Mouse (Mus musculus): ENCODE results near the gene Ust. TPM values are rescaled to one million over a fixed set of nuclear protein-coding genes. Genes with fewer than 3 reads are reported as not detected.

Ust gene
- polyA plus RNA-seq, 1 experiment from 2014 or later, result 2.8 TPM

DNA sequence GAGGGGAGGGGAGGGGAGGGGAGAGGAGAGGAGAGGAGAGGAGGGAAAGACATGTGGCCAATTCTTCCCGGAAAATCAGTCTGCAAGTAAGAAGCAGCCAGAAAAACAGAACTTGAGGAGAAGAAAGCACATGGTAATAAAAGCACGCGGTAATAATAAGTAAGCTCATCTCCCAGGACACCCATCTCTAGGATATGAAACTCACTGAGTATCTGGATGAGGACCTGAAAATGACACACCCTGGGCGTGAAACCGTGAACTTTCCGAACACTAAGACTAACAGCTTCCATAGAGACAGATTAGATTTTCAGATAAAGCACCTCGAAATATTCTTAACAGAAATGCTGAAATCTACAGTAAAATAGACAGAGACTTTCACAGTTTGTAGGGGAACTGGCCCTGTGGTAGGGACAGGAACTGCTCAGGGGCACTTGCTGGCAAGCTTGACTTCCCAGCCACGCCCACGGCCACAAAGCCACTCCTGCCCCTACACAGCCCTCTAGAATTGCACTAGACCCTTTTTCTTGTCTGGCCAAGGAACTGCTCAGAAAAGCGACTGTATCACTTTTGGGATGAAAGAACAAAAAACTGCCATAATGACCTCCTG, 148.6 kb downstream of the Ust start:
- Histone ChIP-seq H3K27me3 (ENCODE audit: insufficient read depth, poor library complexity, severe bottlenecking) (no peaks in the 10 kb centered on the region), H3K4me3 (no peak overlapping the region), H3K9me3 (no peaks in the 10 kb centered on the region), H3K27ac (no peak overlapping the region), H3K4me1 (no peaks in the 10 kb centered on the region), H3K36me3 (no peaks in the 10 kb centered on the region)
- WGBS, result 78% methylated on average over 10 of the region's 10 CpGs
- DNase-seq (ENCODE audit: low spot score), result no peak

DNA sequence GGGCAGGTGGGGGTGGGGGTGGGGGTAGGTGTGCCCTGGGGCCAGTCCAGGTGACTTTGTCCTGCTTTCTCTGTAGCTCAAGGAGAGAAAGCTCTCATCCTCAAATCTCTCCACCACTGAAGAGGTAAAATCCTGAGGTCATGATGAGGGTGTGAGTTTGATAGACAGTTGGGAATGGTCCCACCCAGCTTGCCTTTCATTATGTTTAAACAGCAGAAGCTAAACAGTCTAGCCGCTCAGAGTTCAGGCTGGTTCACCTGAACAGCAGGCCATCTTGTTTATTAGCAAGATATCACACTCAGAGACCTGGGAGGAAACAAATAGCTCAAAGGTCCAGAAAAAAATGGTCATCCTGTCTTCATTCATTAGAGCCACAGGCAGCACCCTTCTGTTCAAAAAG, 152.8 kb downstream of the Ust start:
- Histone ChIP-seq H3K36me3 (no peaks in the 10 kb centered on the region), H3K9me3 (no peaks in the 10 kb centered on the region), H3K4me1 (no peaks in the 10 kb centered on the region), H3K4me3 (no peak overlapping the region), H3K27ac (no peak overlapping the region), H3K27me3 (ENCODE audit: insufficient read depth, poor library complexity, severe bottlenecking) (no peaks in the 10 kb centered on the region)
- DNase-seq (ENCODE audit: low spot score), result no peak
- WGBS, result 59% methylated on average over 1 of the region's 1 CpGs

DNA sequence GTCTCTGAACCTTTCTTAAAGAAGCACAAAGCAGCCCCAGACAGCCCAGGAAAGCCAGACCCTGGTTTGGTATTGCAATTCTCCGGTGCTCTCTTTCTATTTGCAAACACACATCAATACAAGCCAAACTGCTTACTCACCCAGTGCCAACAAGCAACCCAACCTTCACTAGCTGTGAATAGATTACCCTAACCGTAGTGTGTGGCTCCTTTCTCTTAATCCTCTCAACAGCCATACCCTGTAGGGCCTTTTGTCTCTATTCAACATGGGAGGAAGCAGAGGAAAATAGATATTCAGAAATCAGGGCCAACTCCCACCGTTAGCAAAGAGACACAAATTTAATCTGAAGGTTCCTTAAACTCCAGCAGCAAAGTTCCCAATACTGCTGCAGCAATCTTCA, 154.4 kb downstream of the Ust start:
- no peak for DNase-seq (ENCODE audit: low spot score)
- H3K27ac ChIP-seq, result no peak overlapping the region
- H3K9me3 ChIP-seq, result no peaks in the 10 kb centered on the region
- 59% methylated on average over 3 of the region's 3 CpGs for WGBS
- no peaks in the 10 kb centered on the region for H3K36me3 ChIP-seq
- H3K27me3 ChIP-seq (ENCODE audit: insufficient read depth, poor library complexity, severe bottlenecking), result no peaks in the 10 kb centered on the region
- no peaks in the 10 kb centered on the region for H3K4me1 ChIP-seq
- no peak overlapping the region for H3K4me3 ChIP-seq

DNA sequence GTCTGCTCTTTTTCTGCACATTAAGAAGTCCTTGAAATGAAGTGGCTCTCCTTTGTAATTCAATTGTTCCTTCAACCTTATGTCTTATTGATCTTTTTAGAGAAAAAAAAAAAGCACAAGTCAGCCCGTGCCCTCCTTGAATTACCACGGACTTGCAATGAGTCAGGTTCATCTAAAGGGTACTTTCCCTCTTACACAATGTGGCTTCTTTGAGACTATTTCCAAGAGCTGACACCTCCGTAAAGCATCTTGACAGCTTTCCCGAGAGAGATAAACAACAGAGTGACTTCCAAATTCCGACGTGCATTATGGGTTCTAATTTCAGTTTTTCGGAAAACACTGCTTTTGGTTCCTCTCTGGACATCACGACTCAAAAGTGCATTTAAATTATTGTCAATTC, 155.3 kb downstream of the Ust start:
- no peaks in the 10 kb centered on the region for H3K36me3 ChIP-seq
- H3K4me3 ChIP-seq, result no peak overlapping the region
- WGBS, result 61% methylated on average over 8 of the region's 8 CpGs
- H3K4me1 ChIP-seq, result 0 out of 2 replicates have a peak, but pooled peaks cover 3% of the 10 kb centered on the region
- no peaks in the 10 kb centered on the region for H3K9me3 ChIP-seq
- H3K27me3 ChIP-seq (ENCODE audit: insufficient read depth, poor library complexity, severe bottlenecking), result no peaks in the 10 kb centered on the region
- no peak for DNase-seq (ENCODE audit: low spot score)
- H3K27ac ChIP-seq, result no peak overlapping the region

DNA sequence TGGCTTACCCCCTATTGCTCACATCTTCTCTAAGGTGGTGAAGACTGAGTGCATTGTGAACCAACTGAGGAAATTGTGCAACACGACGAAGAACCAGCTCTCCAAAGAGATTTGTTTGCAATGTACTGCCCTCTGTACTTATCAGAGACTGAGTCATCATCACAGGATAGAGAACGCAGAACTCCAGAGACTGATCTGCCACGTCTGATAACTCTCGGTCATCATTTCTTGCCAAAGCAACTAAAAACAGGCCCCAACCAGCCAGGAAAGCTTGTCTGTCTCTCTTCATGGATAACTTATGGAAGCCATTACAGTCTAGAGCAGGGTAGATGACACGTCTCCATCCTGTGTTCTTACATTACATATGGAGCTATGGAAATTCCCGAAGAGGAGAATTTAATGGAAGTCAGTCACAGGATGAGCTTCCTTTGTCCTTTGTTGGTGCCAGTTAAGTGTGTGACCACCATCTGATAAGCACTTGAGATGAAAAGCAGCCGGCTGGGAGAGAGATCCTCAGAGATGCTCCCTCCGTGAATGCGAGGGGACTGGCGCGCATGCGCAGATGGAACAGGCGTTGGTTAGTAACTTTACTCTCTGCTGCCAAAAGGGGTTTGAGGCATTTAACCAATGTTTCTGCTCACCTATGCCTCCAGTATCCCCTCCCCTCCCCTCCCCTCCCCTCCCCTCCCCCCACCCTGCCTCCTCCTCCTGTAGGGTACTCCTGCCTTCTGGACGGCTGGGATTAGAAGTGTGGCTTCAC, 160.2 kb downstream of the Ust start:
- Histone ChIP-seq H3K9me3 (no peaks in the 10 kb centered on the region), H3K27me3 (ENCODE audit: insufficient read depth, poor library complexity, severe bottlenecking) (no peaks in the 10 kb centered on the region), H3K36me3 (no peaks in the 10 kb centered on the region), H3K4me3 (no peak overlapping the region), H3K27ac (no peak overlapping the region), H3K4me1 (0 out of 2 replicates have a peak, but pooled peaks cover 3% of the 10 kb centered on the region)
- no peak for DNase-seq (ENCODE audit: low spot score)
- 61% methylated on average over 15 of the region's 15 CpGs for WGBS

DNA sequence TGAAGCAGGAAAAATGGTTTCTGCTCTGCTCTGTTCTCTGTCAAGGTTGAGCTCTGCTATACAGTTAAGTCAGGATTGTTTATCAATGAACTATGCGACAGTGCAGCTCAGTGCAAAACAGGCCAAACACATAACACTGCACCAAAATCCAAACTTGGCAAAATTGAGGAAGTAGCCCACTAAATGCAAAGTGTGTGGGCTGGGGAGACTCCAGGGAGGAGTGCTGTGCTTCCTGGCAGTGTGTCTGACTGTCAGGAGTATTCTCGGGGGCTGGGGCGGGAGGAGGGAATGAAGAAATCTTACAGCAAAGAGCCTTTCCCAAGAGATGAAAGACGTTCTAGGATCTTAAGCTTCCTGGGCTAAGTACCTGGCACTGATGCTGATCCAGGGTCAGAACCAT, 165.1 kb downstream of the Ust start:
- H3K36me3 ChIP-seq, result no peaks in the 10 kb centered on the region
- H3K4me1 ChIP-seq, result no peaks in the 10 kb centered on the region
- 76% methylated on average over 4 of the region's 4 CpGs for WGBS
- no peaks in the 10 kb centered on the region for H3K27me3 ChIP-seq (ENCODE audit: insufficient read depth, poor library complexity, severe bottlenecking)
- no peak for DNase-seq (ENCODE audit: low spot score)
- H3K4me3 ChIP-seq, result no peak overlapping the region
- no peaks in the 10 kb centered on the region for H3K9me3 ChIP-seq
- no peak overlapping the region for H3K27ac ChIP-seq

DNA sequence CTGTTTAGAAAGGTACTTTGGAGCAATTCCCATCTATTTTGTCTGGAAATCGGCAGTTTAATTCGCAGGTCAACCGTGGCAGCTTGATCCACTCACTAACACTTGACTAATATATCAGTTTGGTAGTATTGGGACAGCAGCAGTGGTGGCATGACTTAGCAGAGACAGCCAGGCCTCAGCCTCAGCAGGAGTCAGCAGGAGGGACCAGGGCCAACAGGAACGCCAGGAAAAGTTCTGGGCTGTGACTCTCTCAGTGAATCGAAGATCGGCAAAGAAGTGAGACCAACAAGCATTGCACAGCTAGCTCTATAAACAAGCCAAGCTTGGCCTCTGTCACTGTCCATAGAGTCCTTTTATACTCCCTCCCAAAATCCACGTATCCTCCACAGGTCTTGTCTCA, 168.0 kb downstream of the Ust start:
- 95% methylated on average over 7 of the region's 7 CpGs for WGBS
- Histone ChIP-seq H3K36me3 (no peaks in the 10 kb centered on the region), H3K9me3 (no peaks in the 10 kb centered on the region)

DNA sequence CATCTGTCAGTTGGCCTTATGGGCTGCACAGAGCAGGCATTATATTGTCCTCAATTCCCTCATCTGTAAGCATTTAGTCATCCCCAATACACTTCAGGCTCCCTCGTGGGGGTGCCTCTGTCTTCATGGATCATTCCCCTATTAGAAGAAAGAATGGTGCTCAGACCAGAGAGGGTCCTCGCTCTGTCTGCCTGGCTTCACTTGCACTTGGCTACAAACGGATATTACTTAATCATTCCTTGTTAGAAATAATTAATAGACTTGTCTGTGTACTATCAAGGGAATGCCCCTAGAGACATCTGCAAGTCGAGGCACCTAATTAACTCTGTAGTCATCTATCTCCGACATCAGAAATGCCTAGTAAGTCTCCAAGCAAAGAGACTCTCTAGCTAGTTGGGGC, 171.1 kb downstream of the Ust start:
- Histone ChIP-seq H3K4me1 (no peaks in the 10 kb centered on the region), H3K9me3 (no peaks in the 10 kb centered on the region), H3K36me3 (no peaks in the 10 kb centered on the region), H3K27me3 (ENCODE audit: insufficient read depth, poor library complexity, severe bottlenecking) (no peaks in the 10 kb centered on the region), H3K4me3 (no peak overlapping the region), H3K27ac (no peak overlapping the region)
- 74% methylated on average over 5 of the region's 5 CpGs for WGBS
- DNase-seq (ENCODE audit: low spot score), result no peak

More for the DNA sequence above, 168.0 kb downstream of the Ust start:
- H3K27ac ChIP-seq, result no peak overlapping the region
- DNase-seq (ENCODE audit: low spot score), result no peak
- no peak overlapping the region for H3K4me3 ChIP-seq
- H3K27me3 ChIP-seq (ENCODE audit: insufficient read depth, poor library complexity, severe bottlenecking), result no peaks in the 10 kb centered on the region
- H3K4me1 ChIP-seq, result no peaks in the 10 kb centered on the region

DNA sequence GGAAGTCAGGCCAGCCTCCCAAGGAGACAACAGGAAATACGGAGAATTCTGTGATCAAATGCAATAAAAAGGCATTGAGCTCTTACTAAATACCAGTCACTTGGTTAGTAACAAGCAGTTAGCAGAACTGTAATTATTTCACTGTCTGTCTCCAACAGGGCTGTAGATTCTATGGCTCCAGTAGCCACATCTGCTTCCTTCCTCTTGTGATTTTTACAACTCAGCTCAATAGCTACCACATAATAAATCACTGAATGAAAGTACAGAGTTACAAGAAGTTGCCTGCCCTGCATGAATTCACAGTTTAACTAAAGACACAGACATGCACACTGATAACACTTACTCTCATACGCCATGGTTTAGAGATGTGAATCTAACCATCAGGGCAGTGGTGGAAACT, 176.1 kb downstream of the Ust start:
- Histone ChIP-seq H3K4me3 (no peak overlapping the region), H3K9me3 (no peaks in the 10 kb centered on the region)
- WGBS, result 80% methylated on average over 2 of the region's 2 CpGs

DNA sequence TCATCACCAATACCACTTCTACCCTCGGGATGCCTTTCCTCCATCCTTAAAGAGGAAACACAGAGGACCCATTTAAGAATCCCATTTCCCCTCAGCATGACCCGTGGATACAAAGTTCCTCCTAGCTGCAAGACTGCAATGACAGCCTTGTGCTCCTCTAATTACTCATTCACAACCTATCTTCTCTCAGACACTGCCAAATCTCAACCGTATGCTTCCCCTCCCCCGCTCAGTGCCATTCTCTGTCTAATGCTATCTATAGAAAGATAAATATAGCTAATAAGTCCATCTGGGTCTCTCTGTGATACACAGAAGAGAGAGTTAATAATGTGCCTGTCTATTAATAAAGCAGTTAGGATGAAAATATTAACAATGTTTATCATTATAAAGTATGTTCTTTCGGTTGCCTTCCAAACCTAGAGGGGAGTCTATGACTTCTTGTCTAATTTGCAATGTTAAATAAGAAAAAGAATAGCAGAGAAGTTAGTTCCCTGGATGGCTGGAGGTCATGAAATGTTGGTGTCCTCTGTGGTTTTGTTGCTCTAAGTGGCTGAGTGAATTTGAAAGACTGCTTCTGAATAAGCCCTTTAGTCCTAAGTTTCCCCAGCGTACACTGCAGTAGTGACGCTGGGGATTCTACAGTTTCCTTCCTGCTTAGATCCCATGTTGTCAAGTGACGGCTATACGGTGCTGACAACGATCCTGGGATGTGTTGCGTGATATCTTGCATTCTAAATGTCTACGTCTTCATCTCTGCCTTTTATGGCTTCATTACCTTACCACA, 178.8 kb downstream of the Ust start:
- WGBS, result 65% methylated on average over 12 of the region's 12 CpGs
- H3K36me3 ChIP-seq, result no peaks in the 10 kb centered on the region
- no peak overlapping the region for H3K4me3 ChIP-seq
- H3K27ac ChIP-seq, result no peak overlapping the region
- DNase-seq (ENCODE audit: low spot score), result peak; percentile 63
- no peaks in the 10 kb centered on the region for H3K9me3 ChIP-seq
- H3K27me3 ChIP-seq (ENCODE audit: insufficient read depth, poor library complexity, severe bottlenecking), result no peaks in the 10 kb centered on the region
- peaks cover 4% of the 10 kb centered on the region for H3K4me1 ChIP-seq

More for the DNA sequence above, 176.1 kb downstream of the Ust start:
- Histone ChIP-seq H3K4me1 (peaks cover 4% of the 10 kb centered on the region), H3K27ac (no peak overlapping the region), H3K27me3 (ENCODE audit: insufficient read depth, poor library complexity, severe bottlenecking) (no peaks in the 10 kb centered on the region), H3K36me3 (no peaks in the 10 kb centered on the region)
- DNase-seq (ENCODE audit: low spot score), result no peak

DNA sequence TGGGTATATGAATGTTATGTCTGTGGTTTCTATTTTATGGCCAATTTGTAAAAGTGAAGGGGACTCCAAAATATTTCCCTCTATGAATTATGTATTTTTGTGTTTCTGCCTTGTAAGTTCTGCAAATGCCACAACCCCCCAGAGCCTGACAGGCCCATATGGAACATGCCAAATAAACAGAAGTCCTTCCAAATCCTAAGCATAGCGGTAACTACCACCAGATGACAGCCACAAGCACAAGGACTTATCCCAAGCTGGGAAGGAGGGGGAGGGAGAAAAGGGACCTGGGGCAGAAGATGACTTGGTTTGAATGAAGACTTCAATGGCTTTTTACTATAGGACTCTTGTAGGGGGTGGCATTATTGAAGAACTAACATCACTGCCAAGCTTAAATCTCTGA, 182.0 kb downstream of the Ust start:
- H3K9me3 ChIP-seq, result no peaks in the 10 kb centered on the region
- no peaks in the 10 kb centered on the region for H3K36me3 ChIP-seq
- H3K27me3 ChIP-seq (ENCODE audit: insufficient read depth, poor library complexity, severe bottlenecking), result no peaks in the 10 kb centered on the region
- WGBS, result 81% methylated on average over 1 of the region's 1 CpGs
- H3K4me3 ChIP-seq, result no peak overlapping the region
- DNase-seq (ENCODE audit: low spot score), result peak; percentile 39
- H3K27ac ChIP-seq, result no peak overlapping the region
- H3K4me1 ChIP-seq, result peaks cover 4% of the 10 kb centered on the region

DNA sequence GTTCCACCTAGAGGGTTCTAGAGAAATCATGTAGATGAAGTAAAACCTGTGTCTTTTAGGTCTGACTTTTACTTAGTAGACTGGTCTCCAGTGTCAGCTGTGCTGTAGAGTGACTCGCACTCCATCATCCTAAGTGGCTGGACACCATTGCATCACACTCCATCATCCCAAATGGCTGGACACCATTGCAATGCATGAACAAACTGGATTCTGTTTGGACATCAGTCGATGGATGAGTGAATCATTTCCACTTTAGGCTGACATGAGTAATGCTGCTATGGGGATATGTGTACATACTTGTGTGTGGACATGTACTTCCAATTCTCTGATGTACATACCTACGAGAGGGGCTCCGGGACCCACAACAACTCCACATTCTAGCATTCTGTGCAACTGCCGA, 187.7 kb downstream of the Ust start:
- Histone ChIP-seq H3K4me1 (no peaks in the 10 kb centered on the region), H3K9me3 (no peaks in the 10 kb centered on the region), H3K27me3 (ENCODE audit: insufficient read depth, poor library complexity, severe bottlenecking) (no peaks in the 10 kb centered on the region), H3K27ac (no peak overlapping the region), H3K36me3 (no peaks in the 10 kb centered on the region), H3K4me3 (no peak overlapping the region)
- WGBS, result 93% methylated on average over 5 of the region's 5 CpGs
- DNase-seq (ENCODE audit: low spot score), result peak; percentile 24

DNA sequence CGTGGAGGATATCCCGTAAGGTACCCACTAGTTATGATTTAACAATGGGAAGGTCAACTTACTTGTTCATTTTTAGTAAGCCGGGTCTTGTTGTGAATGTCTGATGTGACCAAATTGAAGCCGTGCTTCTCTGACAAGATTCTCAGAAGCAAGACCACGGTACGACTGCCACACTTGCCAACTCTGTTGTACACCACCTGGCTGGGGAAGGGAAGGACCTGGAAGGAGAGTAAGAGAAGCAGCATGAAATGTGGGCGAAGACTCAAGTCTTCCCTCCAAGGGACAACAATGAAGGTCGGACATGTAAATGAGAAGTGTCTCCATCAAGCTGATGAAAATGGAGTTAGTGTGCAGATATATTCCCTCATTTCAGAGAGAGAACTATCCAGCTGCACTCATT, 188.6 kb downstream of the Ust start:
- H3K9me3 ChIP-seq, result no peaks in the 10 kb centered on the region
- no peak for DNase-seq (ENCODE audit: low spot score)
- no peak overlapping the region for H3K27ac ChIP-seq
- no peaks in the 10 kb centered on the region for H3K4me1 ChIP-seq
- H3K27me3 ChIP-seq (ENCODE audit: insufficient read depth, poor library complexity, severe bottlenecking), result no peaks in the 10 kb centered on the region
- no peaks in the 10 kb centered on the region for H3K36me3 ChIP-seq
- no peak overlapping the region for H3K4me3 ChIP-seq
- 88% methylated on average over 8 of the region's 8 CpGs for WGBS

Measured in heart, embryonic 10.5 days (tissue).